Comparison of ENCODE assay signal across 10 mouse cellular contexts in genomic region chr10:19691771-19692170, GRCm38 (mm10). TPM values are rescaled to one million over a fixed set of nuclear protein-coding genes. Genes with fewer than 3 reads are reported as not detected.
DNase-seq lines count a peak whose midpoint lies in the region; ATAC-seq and TF ChIP-seq lines count a peak whose summit lies in the region.
"Had no signal": no experiment of that assay in that cellular context is flagged by ENCODE, and none has a peak within 500 bp of the region (broad histone marks: within the 10 kb centered on the region; RNA-seq: fewer than 3 reads in every experiment).

No protein-coding gene starts in this region.

- no peak for TF ChIP-seq CTCF in gastrocnemius, adult 2 months (IDR thresholded peaks at IDR 0.05)
- TF ChIP-seq CTCF in liver, adult 2 months (IDR thresholded peaks at IDR 0.05; ENCODE audit: low read depth, low read length), result no peak

- H3K79me2 ChIP-seq in liver, adult 2 months (ENCODE audit: control insufficient read depth, insufficient read depth, low read length), result no peaks in the 10 kb centered on the region

- no peak overlapping the region for H3K27ac ChIP-seq in gastrocnemius, adult 2 months
- no peak overlapping the region for H3K27ac ChIP-seq in liver, adult 2 months (replicated peaks; ENCODE audit: insufficient read depth, low read depth, low read length)
- H3K27ac ChIP-seq: midbrain, embryonic 12.5 days had no signal

- no peaks in the 10 kb centered on the region for H3K27me3 ChIP-seq in liver, adult 2 months (ENCODE audit: control insufficient read depth, insufficient read depth, low read length)
- H3K27me3 ChIP-seq: midbrain, embryonic 12.5 days had no signal

- peak; percentile 19 for DNase-seq in gastrocnemius, adult 2 months
- no peak for DNase-seq in gastrocnemius, postnatal 4 days (ENCODE audit: low spot score in 2 of 2)
- peak; percentile 67 for DNase-seq in c-Kit-positive CD71-negative TER-119-negative erythroid progenitor cells, embryonic 14.5 days (ENCODE audit: low read depth)
- DNase-seq in liver, adult 2 months (ENCODE audit: extremely low read depth, low read depth, low spot score), result peak; percentile 52
- no peak for DNase-seq in MN1 (ENCODE audit: low spot score)
- DNase-seq in urinary bladder, postnatal 4 days (ENCODE audit: low spot score in 2 of 2), result no peak
- no peak for DNase-seq in left cerebral cortex, adult 8-10 months (ENCODE audit: low spot score in 2 of 2)

- H3K9ac ChIP-seq in liver, adult 2 months (ENCODE audit: low read depth, low read length), result no peak overlapping the region
- H3K9ac ChIP-seq: midbrain, embryonic 12.5 days had no signal

- TF ChIP-seq POLR2A in liver, adult 2 months (IDR thresholded peaks at IDR 0.05; ENCODE audit: extremely low read depth, insufficient read depth, low read length), result no peak

- WGBS in liver, adult 2 months, result 71% methylated on average over 13 of the region's 13 CpGs

- intact Hi-C loops in gastrocnemius, adult 2 months (cut with DNase I), result loop anchor here (5.0 to 10.0 kb wide), 2 partner anchors 199 to 447 kb away; no protein-coding TSS in a partner anchor

- H3K4me1 ChIP-seq in liver, adult 2 months (ENCODE audit: control insufficient read depth, insufficient read depth, low read length), result no peaks in the 10 kb centered on the region
- H3K4me1 ChIP-seq: midbrain, embryonic 12.5 days had no signal

- H3K36me3 ChIP-seq in liver, adult 2 months (ENCODE audit: control insufficient read depth, insufficient read depth, low read length), result no peaks in the 10 kb centered on the region
- H3K36me3 ChIP-seq: midbrain, embryonic 12.5 days had no signal

- peak; percentile 90 for ATAC-seq in neutrophil, adult 5-6 weeks (ENCODE audit: extremely low read depth, insufficient number of reproducible peaks, low FRiP score, poor library complexity, severe bottlenecking)

- H3K4me3 ChIP-seq in gastrocnemius, adult 2 months, result no peak overlapping the region
- no peak overlapping the region for H3K4me3 ChIP-seq in liver, adult 2 months (ENCODE audit: insufficient read depth, low read depth, low read length)
- H3K4me3 ChIP-seq: erythroblast, embryonic 14.5 days; midbrain, embryonic 12.5 days had no signal

RNA-seq across cellular contexts. Expression of gene Il20ra, which starts 20.6 kb away (rescaled TPM):
- not detected for total RNA-seq in gastrocnemius, adult 2 months (2021)
- total RNA-seq in gastrocnemius, postnatal 4 days (2021), result not detected
- total RNA-seq in liver, adult 2 months (2014; rRNA removed), result not detected in 2 replicates
- polyA plus RNA-seq in liver, adult 2 months (2012; rRNA removed), result not detected in 2 replicates
- not detected in 2 replicates for total RNA-seq in neutrophil, adult 5-6 weeks (2017)
- under 1 TPM; 0.17 to 0.63 (median 0.54) TPM for total RNA-seq in left cerebral cortex, adult 8-10 months (2022)
- polyA plus RNA-seq: midbrain, embryonic 12.5 days had no signal

Comparison
In these comparisons a context has a peak if more than half of its experiments do, and no peak if none do; other contexts are left out.
1. DNase-seq: peak in gastrocnemius, adult 2 months (single experiment), c-Kit-positive CD71-negative TER-119-negative erythroid progenitor cells, embryonic 14.5 days (single experiment) and liver, adult 2 months (single experiment); none in gastrocnemius, postnatal 4 days (0 of 2), MN1 (single experiment), urinary bladder, postnatal 4 days (0 of 2) and left cerebral cortex, adult 8-10 months (0 of 2).